Mouse (Mus musculus) liver, embryonic 14.5 days (tissue): ENCODE data around the gene Pomp.

Source experiments
- CTCF ChIP-seq: IDR thresholded peaks from 2 replicates; pipeline ENCODE4 v1.5.1; 2016; ENCODE audit warnings: antibody characterized with exemption, low read depth, control low read depth
- EP300 ChIP-seq: IDR thresholded peaks from 2 replicates; pipeline ENCODE4 v1.6.1; 2016; ENCODE audit warnings: antibody characterized with exemption, low read depth

GRCm38 (mm10) chr5:147871091-147871820, 11.0 kb downstream of the Pomp start:
- TF ChIP-seq CTCF (no peak), EP300 (no peak)
